Mouse (Mus musculus) thymus, adult 2 months (tissue): ENCODE measurements around the gene Gm17535. TPM values are rescaled to one million over a fixed set of nuclear protein-coding genes. Genes with fewer than 3 reads are reported as not detected.
"Not testable (repeated sequence)": the region's sequence is repeated elsewhere in the genome, so short reads cannot be mapped to it uniquely, and the experiment has no call there.

Source experiments
- DNase-seq: peaks from one replicate; pipeline ENCODE4 v3.0.0; 2021
- H3K27ac ChIP-seq: fragments of 200-500 bp; 2 replicates; pipeline ENCODE4 v1.5.1; 2012; ENCODE audit warnings: low read length, control low read depth; ENCODE audit not compliant: control insufficient read depth, insufficient read depth
- H3K27me3 ChIP-seq: fragments of 200-500 bp; 2 replicates; pipeline ENCODE4 v1.6.1; 2012; ENCODE audit warnings: mild to moderate bottlenecking, low read length, moderate library complexity, mixed read lengths; ENCODE audit not compliant: control insufficient read depth, insufficient read depth
- H3K36me3 ChIP-seq: fragments of 200-500 bp; 2 replicates; pipeline ENCODE4 v1.6.1; 2012; ENCODE audit warnings: mild to moderate bottlenecking, low read length, moderate library complexity; ENCODE audit not compliant: control insufficient read depth, insufficient read depth
- H3K4me1 ChIP-seq: fragments of 200-500 bp; replicated peaks from 2 replicates; pipeline ENCODE4 v1.6.1; 2012; ENCODE audit warnings: low read length; ENCODE audit not compliant: control insufficient read depth, insufficient read depth
- H3K4me3 ChIP-seq: fragments of 200-500 bp; 2 replicates; pipeline ENCODE4 v1.5.1; 2012; ENCODE audit warnings: mild to moderate bottlenecking, low read length, control low read depth, moderate library complexity; ENCODE audit not compliant: control insufficient read depth, insufficient read depth
- WGBS: fragments of 180-500 bp; shearing (Covaris S2); methylation state at CpG from one replicate; pipeline ENCODE4 v1.1.7; 2018; 5-methylcytosine and 5-hydroxymethylcytosine counted together
- polyA plus RNA-seq: library from polyadenylated mRNA; depleted of rRNA; stranded (reverse); fragments of >200 nt; gene quantifications from 2 replicates; pipeline ENCODE4 v1.2.3, GENCODE M21; 2012; rRNA removed

The Gm17535 gene
- polyA plus RNA-seq = not detected in 2 replicates

GRCm38 (mm10) chr9:3034299-3034698, at the start of gene Gm17535:
Gene Gm17535, plus strand, starts transcription at chr9:3034599.
- DNase-seq, H3K27ac ChIP-seq, H3K27me3 ChIP-seq, H3K36me3 ChIP-seq, H3K4me3 ChIP-seq, H3K4me1 ChIP-seq: not testable (repeated sequence)
- 53% methylated on average over 1 of the region's 8 CpGs for WGBS

- WGBS = 76% methylated on average over 12 of the region's 12 CpGs
- not testable (repeated sequence) for H3K4me3 ChIP-seq, DNase-seq
Observed at GRCm38 (mm10) chr9:3000445-3000972, 33.9 kb upstream of the Gm17535 start, which contains the start of gene Gm10722. Gene Gm10722, plus strand, starts transcription at chr9:3000922.

GRCm38 (mm10) chr9:3001006-3001405, 33.4 kb upstream of the Gm17535 start:
- H3K36me3 ChIP-seq, H3K27me3 ChIP-seq, H3K4me1 ChIP-seq, H3K27ac ChIP-seq, H3K4me3 ChIP-seq: not testable (repeated sequence)
- WGBS = 69% methylated on average over 8 of the region's 8 CpGs
- peak; percentile 5 for DNase-seq

More at GRCm38 (mm10) chr9:3000445-3000972, 33.9 kb upstream of the Gm17535 start, which contains the start of gene Gm10722:
- not testable (repeated sequence) for H3K27me3 ChIP-seq, H3K27ac ChIP-seq, H3K4me1 ChIP-seq, H3K36me3 ChIP-seq

GRCm38 (mm10) chr9:3001948-3002659, 32.3 kb upstream of the Gm17535 start:
- not testable (repeated sequence) for H3K4me1 ChIP-seq, H3K4me3 ChIP-seq, H3K36me3 ChIP-seq, H3K27me3 ChIP-seq, H3K27ac ChIP-seq
- DNase-seq = peak; percentile 98
- 71% methylated on average over 9 of the region's 11 CpGs for WGBS

- H3K27me3 ChIP-seq, H3K27ac ChIP-seq, H3K4me3 ChIP-seq, H3K36me3 ChIP-seq, DNase-seq, H3K4me1 ChIP-seq: not testable (repeated sequence)
- 77% methylated on average over 6 of the region's 14 CpGs for WGBS
Observed at GRCm38 (mm10) chr9:3002794-3003396, 31.5 kb upstream of the Gm17535 start, which contains the start of gene Gm11168. Gene Gm11168, plus strand, starts transcription at chr9:3003346.

- H3K4me1 ChIP-seq, DNase-seq, H3K4me3 ChIP-seq, H3K27me3 ChIP-seq, H3K36me3 ChIP-seq, H3K27ac ChIP-seq: not testable (repeated sequence)
- 83% methylated on average over 1 of the region's 5 CpGs for WGBS
Observed at GRCm38 (mm10) chr9:3006179-3006578, 28.2 kb upstream of the Gm17535 start.

- H3K36me3 ChIP-seq, H3K4me1 ChIP-seq, H3K27ac ChIP-seq, H3K4me3 ChIP-seq, H3K27me3 ChIP-seq: not testable (repeated sequence)
- 78% methylated on average over 8 of the region's 8 CpGs for WGBS
- peak; percentile 83 for DNase-seq
Observed at GRCm38 (mm10) chr9:3006636-3007035, 27.8 kb upstream of the Gm17535 start.

- DNase-seq = not testable (repeated sequence)
- WGBS = 80% methylated on average over 8 of the region's 9 CpGs
Observed at GRCm38 (mm10) chr9:3007272-3007671, 27.1 kb upstream of the Gm17535 start.

GRCm38 (mm10) chr9:3009331-3009730, 25.1 kb upstream of the Gm17535 start:
- WGBS = no CpG with 5 or more reads among the region's 5 CpGs
- H3K4me1 ChIP-seq, DNase-seq, H3K36me3 ChIP-seq, H3K27me3 ChIP-seq, H3K4me3 ChIP-seq, H3K27ac ChIP-seq: not testable (repeated sequence)

More at GRCm38 (mm10) chr9:3007272-3007671, 27.1 kb upstream of the Gm17535 start:
- not testable (repeated sequence) for H3K4me3 ChIP-seq, H3K27ac ChIP-seq, H3K27me3 ChIP-seq, H3K4me1 ChIP-seq, H3K36me3 ChIP-seq

GRCm38 (mm10) chr9:3012054-3012621, 22.3 kb upstream of the Gm17535 start:
- WGBS = 84% methylated on average over 3 of the region's 7 CpGs
- not testable (repeated sequence) for H3K36me3 ChIP-seq, H3K27ac ChIP-seq

More at GRCm38 (mm10) chr9:3012054-3012621, 22.3 kb upstream of the Gm17535 start:
- not testable (repeated sequence) for H3K4me3 ChIP-seq, DNase-seq, H3K4me1 ChIP-seq, H3K27me3 ChIP-seq
